Mouse (Mus musculus) forebrain, embryonic 12.5 days (tissue): ENCODE data around the gene Unc13a. TPM values are rescaled to one million over a fixed set of nuclear protein-coding genes. Genes with fewer than 3 reads are reported as not detected.

Source experiments
- ATAC-seq: fragments of 200-750 bp; cut with Nextera tagmentation; 2 replicates; pipeline ENCODE4 v1.8.0; 2017; ENCODE audit warnings: moderate TSS enrichment; ENCODE audit not compliant: low FRiP score
- H3K27ac ChIP-seq: fragments of 300-500 bp; sonication (generic); 2 replicates; pipeline ENCODE4 v1.5.1; 2016; ENCODE audit warnings: mild to moderate bottlenecking
- H3K27me3 ChIP-seq: fragments of 300-500 bp; sonication (generic); 2 replicates; pipeline ENCODE4 v1.6.1; 2016; ENCODE audit warnings: mild to moderate bottlenecking
- H3K36me3 ChIP-seq: fragments of 300-500 bp; sonication (generic); replicated peaks from 2 replicates; pipeline ENCODE4 v1.6.1; 2016; ENCODE audit warnings: mild to moderate bottlenecking
- H3K4me1 ChIP-seq: fragments of 300-500 bp; sonication (generic); 2 replicates; pipeline ENCODE4 v1.6.1; 2016
- H3K4me2 ChIP-seq: fragments of 300-500 bp; sonication (generic); 2 replicates; pipeline ENCODE4 v1.6.1; 2016; ENCODE audit warnings: mild to moderate bottlenecking, moderate library complexity
- H3K4me3 ChIP-seq: fragments of 300-500 bp; sonication (generic); replicated peaks from 2 replicates; pipeline ENCODE4 v1.5.1; 2016; ENCODE audit warnings: mild to moderate bottlenecking
- H3K9ac ChIP-seq: fragments of 300-500 bp; sonication (generic); 2 replicates; pipeline ENCODE4 v1.6.1; 2016; ENCODE audit warnings: mild to moderate bottlenecking
- H3K9me3 ChIP-seq: fragments of 300-500 bp; sonication (generic); 2 replicates; pipeline ENCODE4 v1.6.1; 2016
- WGBS: fragments of 180-500 bp; shearing (Covaris S2); methylation state at CpG from one replicate; pipeline ENCODE4 v1.1.7; 2016; 5-methylcytosine and 5-hydroxymethylcytosine counted together
- polyA plus RNA-seq: library from polyadenylated mRNA; unstranded; fragments of >200 nt; fragmentation: Nextera tagmentation; extraction: Ambion mirVana; gene quantifications from 2 replicates; pipeline ENCODE4 v1.2.1, GENCODE M21; 2016

Unc13a gene
- polyA plus RNA-seq, 1 experiment from 2014 or later, result 13.7 TPM

DNA sequence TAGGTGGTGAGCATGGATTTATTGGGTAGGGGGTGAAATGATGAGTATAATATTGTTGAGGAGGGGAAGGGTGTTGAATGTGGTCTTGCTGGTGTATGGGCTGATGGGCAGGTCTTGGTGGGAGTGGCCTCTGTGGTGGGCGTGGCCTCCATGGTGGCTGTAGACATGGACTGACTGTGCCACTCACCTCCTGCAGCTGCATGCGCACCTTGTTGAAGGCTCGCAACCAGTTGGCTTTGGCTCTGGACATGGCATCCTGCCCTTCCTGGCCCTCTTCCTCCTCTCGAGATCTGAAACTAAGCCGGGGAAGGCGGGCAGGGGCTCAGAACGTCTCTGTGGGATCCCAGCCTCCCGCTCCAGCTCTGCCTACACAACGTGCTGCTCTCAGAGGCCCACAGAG lies 13.7 kb downstream of the Unc13a start:
- Histone ChIP-seq H3K36me3 (peaks cover 6% of the 10 kb centered on the region; the same call in 1 of the 2 replicates), H3K4me1 (peaks cover 12% of the 10 kb centered on the region; the same call in 1 of the 2 replicates), H3K9me3 (no peaks in the 10 kb centered on the region), H3K27ac (no peak overlapping the region), H3K9ac (no peak overlapping the region), H3K4me2 (no peak overlapping the region), H3K27me3 (peaks cover 91% of the 10 kb centered on the region), H3K4me3 (no peak overlapping the region)
- WGBS, result 25% methylated on average over 9 of the region's 9 CpGs
- ATAC-seq, result no peak

DNA sequence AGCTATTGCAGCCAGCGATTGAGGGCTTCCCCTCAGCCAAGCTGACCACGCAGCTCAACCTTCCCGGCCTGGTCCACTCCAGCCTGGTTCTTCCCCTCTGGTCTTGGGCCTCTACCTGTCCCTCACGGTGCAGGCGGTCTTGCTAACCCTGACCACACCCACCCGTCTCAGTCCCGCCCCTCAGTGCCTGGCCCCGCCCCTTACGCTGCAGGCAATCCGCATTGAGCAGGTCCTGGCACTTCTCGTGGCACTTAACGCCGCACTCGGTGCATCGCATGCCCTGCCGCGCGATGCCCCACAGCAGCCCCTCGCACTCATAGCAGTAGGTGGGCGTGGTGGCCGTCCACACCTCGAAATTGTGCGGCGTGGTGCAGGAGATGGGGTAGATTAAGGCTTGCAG lies 17.0 kb downstream of the Unc13a start:
- H3K4me3 ChIP-seq, result peak overlapping the region; percentile 21

DNA sequence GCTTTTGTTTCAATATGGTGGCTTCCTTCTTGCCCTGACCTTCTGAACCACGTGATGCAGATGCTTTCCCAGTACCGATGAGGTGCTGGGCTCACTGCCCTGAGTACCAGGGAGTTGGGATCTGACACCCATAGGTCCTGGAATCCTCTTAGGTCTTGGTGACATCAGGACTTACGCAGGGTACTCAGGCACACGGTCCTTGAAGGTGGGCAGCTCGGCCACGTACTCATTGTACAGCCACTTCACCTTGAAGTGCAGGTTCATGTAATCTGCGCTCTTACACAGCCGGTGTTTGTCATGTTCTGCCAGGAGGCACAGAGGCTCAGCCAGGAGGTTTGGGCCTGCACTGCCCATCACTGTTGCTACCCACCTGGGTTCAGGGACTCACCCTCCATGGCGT lies 26.0 kb downstream of the Unc13a start:
- H3K4me2 ChIP-seq, result no peak overlapping the region
- WGBS, result 79% methylated on average over 9 of the region's 9 CpGs
- 0 out of 2 replicates have a peak, but pooled peaks cover 7% of the 10 kb centered on the region for H3K27me3 ChIP-seq
- H3K9me3 ChIP-seq, result no peaks in the 10 kb centered on the region
- H3K27ac ChIP-seq, result no peak overlapping the region
- H3K36me3 ChIP-seq, result peaks cover 14% of the 10 kb centered on the region; the same call in 1 of the 2 replicates
- no peaks in the 10 kb centered on the region for H3K4me1 ChIP-seq
- no peak for ATAC-seq
- H3K4me3 ChIP-seq, result no peak overlapping the region
- no peak overlapping the region for H3K9ac ChIP-seq

More for the DNA sequence above, 17.0 kb downstream of the Unc13a start:
- Histone ChIP-seq H3K4me2 (peak overlapping the region; percentile 46), H3K27ac (no peak overlapping the region), H3K9ac (peak overlapping the region; percentile 18), H3K36me3 (peaks cover 3% of the 10 kb centered on the region; the same call in 1 of the 2 replicates), H3K4me1 (peaks cover 8% of the 10 kb centered on the region; the same call in 1 of the 2 replicates), H3K9me3 (no peaks in the 10 kb centered on the region), H3K27me3 (peaks cover 76% of the 10 kb centered on the region)
- WGBS, result 1% methylated on average over 24 of the region's 24 CpGs
- ATAC-seq, result 0 out of 2 replicates have a peak, but pooled peaks have one; percentile 42

DNA sequence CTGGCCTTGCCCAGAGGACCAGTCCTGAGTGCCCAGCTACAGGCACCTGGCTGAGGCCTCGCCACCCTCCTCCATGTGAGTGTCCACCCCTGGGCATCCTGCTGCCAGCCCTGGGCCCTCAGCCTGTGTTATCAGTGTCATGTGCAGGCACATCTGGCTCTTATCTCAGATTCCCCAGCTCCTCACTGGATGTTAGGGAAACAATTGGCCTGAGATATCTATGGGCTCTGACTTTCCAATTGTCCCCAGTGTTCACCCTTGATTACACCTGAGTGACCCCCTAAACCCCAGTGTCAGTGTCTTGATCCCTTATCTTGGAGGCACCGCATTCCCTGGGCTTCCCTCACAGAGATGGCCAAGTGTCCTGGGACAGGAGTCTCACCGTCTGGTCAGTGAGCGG lies 32.2 kb downstream of the Unc13a start:
- Histone ChIP-seq H3K9me3 (no peaks in the 10 kb centered on the region), H3K27ac (no peak overlapping the region), H3K4me3 (no peak overlapping the region), H3K36me3 (peaks cover 5% of the 10 kb centered on the region; the same call in 1 of the 2 replicates), H3K27me3 (peaks cover 42% of the 10 kb centered on the region), H3K4me1 (peaks cover 2% of the 10 kb centered on the region; the same call in 1 of the 2 replicates), H3K4me2 (no peak overlapping the region), H3K9ac (no peak overlapping the region)
- 95% methylated on average over 4 of the region's 4 CpGs for WGBS
- ATAC-seq, result no peak

DNA sequence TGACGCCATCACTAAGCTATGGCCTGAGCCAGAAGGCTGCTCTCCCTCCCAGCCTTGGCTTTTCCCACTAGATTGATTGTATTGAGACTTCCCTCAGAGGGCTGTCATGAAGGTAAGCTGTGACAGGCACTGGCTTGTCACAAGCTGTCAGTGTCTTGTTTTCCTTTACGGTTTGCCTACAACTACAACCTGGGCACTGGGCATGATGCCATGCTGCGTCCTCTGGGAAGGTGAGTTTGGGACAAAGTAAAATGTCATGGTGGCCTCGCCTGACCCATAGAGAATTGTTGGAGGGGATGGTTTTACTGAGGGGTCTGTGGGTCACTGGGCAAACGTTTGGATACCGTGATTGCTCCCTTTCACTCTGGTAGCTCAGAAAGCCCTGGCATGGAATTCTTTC lies 33.2 kb downstream of the Unc13a start:
- H3K4me2 ChIP-seq, result no peak overlapping the region
- H3K36me3 ChIP-seq, result peaks cover 5% of the 10 kb centered on the region; the same call in 1 of the 2 replicates
- no peak overlapping the region for H3K27ac ChIP-seq
- no peak for ATAC-seq
- H3K9me3 ChIP-seq, result peaks cover 3% of the 10 kb centered on the region; the same call in 1 of the 2 replicates
- H3K27me3 ChIP-seq, result peaks cover 51% of the 10 kb centered on the region
- 69% methylated on average over 6 of the region's 6 CpGs for WGBS
- H3K9ac ChIP-seq, result no peak overlapping the region
- H3K4me1 ChIP-seq, result peaks cover 4% of the 10 kb centered on the region; the same call in 1 of the 2 replicates
- H3K4me3 ChIP-seq, result no peak overlapping the region

DNA sequence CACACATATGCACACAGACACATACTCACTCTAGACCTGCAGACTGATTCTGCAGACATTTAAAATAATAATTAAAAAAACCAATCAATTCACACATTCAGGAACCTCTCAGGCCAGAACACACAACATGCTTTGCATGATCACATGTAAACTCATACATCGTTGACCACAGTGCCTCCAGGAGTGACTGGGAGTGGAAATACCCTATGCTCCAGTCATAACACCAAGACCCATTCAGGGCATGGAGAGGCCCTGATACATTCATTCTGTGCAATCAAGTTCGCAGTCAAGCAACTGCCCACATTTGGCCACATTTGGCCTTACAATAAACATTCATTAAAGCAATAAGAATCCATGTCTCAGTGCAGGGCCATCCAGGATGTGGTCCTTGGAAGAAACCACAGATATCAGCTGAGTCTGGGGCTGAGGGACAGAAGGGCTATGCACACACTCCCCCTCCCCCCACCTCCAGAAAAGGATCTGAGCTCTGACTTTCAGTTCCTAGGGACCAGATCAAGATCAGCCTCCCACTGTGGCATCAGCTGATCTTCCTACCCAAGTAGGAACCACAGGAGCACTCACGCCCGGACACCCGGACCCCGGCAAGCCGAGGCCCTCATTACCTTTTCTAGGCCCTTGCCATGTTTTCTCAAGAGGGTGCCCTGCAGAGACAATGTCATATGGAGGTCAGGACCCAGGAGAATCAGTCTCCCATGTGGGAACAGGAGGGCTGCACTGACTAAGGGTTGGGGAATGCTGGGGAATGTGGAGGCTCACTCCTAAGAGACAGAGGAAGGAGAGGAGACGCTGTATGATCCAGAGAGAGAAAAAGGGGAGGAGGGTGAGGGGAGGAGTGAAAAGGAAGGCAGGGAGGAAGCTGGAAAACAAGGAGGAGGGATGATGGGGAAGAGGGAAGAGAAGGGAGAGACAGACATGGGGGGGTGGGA lies 34.1 kb downstream of the Unc13a start:
- peaks cover 4% of the 10 kb centered on the region; the same call in 1 of the 2 replicates for H3K4me1 ChIP-seq
- no peak for ATAC-seq
- no peak overlapping the region for H3K9ac ChIP-seq
- no peak overlapping the region for H3K4me2 ChIP-seq
- no peak overlapping the region for H3K27ac ChIP-seq
- peaks cover 56% of the 10 kb centered on the region for H3K27me3 ChIP-seq
- H3K36me3 ChIP-seq, result peaks cover 10% of the 10 kb centered on the region
- 68% methylated on average over 8 of the region's 8 CpGs for WGBS
- H3K4me3 ChIP-seq, result no peak overlapping the region
- H3K9me3 ChIP-seq, result peaks cover 12% of the 10 kb centered on the region

DNA sequence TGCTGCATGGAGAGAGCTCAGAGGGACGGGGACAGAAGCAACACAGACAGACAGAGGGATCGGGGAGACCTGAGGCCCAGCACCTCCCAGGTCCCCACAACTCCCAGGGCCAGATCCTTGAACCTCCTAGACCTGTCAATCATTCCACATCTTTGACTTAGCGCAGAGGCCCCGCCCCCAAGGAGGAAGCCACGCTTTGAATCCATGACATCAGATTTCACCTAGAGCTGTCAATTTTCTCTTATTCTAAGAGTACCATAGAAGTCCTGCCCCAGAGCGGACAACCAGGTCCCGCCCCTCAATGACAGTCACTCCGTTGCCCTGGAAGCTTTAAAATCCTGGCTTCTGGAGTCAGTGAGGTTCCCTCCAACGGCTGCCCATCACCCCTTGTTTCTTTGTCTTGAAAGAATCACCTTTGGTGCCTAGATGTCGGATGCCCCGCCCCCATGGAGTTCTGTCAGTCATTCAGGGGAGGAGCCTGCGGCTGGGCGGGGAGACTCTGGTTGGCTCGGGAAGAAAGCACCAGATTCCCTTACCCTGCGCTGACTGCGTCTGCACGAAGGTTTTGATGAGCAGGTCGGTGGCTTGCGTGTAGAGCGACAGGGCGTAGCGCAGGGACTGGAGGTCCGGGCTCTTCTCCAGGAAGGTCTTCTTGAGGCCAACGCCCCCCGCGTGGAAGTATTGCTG lies 37.4 kb downstream of the Unc13a start:
- Histone ChIP-seq H3K27me3 (peaks cover 75% of the 10 kb centered on the region), H3K27ac (0 out of 2 replicates have a peak overlapping the region, but pooled peaks have one; percentile 9), H3K4me2 (peak overlapping the region; percentile 41), H3K9me3 (peaks cover 12% of the 10 kb centered on the region), H3K4me3 (peak overlapping the region; percentile 13), H3K36me3 (peaks cover 5% of the 10 kb centered on the region), H3K9ac (no peak overlapping the region), H3K4me1 (peaks cover 13% of the 10 kb centered on the region)
- peak; percentile 45; the same call in 1 of the 2 replicates for ATAC-seq
- 2% methylated on average over 26 of the region's 26 CpGs for WGBS

DNA sequence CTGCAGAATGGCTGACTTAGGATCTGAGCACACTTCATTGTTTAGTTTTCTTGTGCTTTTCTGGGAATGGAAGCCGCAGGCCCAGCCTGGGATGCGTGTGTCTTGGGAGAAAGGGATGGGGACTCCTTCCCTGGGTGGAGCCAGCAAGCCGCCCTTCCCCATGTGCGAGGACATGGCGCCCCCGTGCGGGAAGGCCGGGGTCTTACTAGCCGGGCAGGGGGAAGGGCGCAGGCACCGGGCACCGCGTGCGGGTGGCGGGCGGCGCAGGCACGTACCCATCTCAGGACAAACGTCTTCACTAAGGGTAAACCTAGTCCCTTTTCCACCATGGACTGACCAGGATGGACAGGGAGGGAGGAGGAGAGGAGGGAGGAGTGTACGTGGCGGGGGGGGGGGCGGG lies 38.4 kb downstream of the Unc13a start:
- no peak for ATAC-seq
- Histone ChIP-seq H3K9ac (no peak overlapping the region), H3K36me3 (peaks cover 5% of the 10 kb centered on the region), H3K9me3 (peaks cover 12% of the 10 kb centered on the region), H3K27ac (no peak overlapping the region), H3K4me1 (peaks cover 19% of the 10 kb centered on the region), H3K27me3 (peaks cover 72% of the 10 kb centered on the region), H3K4me3 (no peak overlapping the region), H3K4me2 (no peak overlapping the region)
- 8% methylated on average over 19 of the region's 22 CpGs for WGBS

DNA sequence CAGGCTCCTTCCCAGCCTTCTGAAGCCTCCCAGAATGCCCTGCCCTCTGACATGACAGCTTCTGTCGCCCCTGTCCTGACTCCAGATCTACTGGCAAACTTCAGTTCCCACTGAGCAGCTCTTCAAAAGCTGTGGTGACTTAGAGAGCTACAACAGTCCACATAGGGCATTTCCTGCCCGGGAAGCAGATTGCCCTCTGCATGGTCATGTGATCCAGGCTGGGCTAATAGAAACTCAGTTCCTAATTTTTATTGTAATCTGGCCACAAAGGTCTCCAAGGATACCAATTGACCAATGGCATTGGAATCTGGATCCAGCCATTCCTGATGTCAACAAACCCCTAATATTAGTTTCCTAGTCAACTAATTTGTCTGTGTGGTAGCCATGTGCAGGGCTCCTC lies 39.7 kb downstream of the Unc13a start:
- Histone ChIP-seq H3K9ac (no peak overlapping the region), H3K9me3 (peaks cover 12% of the 10 kb centered on the region), H3K4me3 (no peak overlapping the region), H3K36me3 (peaks cover 5% of the 10 kb centered on the region), H3K4me2 (no peak overlapping the region), H3K27ac (no peak overlapping the region), H3K27me3 (peaks cover 70% of the 10 kb centered on the region), H3K4me1 (peaks cover 19% of the 10 kb centered on the region)
- whole genome bisulfite sequencing, result 73% methylated on average over 2 of the region's 2 CpGs
- no peak for ATAC-seq

DNA sequence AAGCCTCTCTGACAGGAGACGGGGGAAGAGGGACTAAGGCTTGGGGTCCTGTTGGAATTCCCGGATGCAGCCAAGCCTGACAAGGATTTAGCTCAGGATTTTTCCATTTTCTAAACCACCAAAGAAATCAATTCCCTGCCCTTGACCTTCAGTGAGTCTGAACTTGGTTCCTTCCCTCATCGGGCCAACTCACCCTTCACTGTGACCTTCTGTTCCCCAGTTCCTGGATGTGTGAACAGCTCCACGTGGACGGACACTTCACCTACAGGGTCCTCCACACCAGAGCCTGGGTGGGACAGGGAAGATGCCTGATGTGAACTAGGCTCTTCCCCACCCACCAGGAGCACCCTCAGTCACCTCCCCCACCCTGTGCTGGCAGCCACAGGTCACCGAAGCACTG lies 40.8 kb downstream of the Unc13a start:
- Histone ChIP-seq H3K9me3 (peaks cover 12% of the 10 kb centered on the region), H3K36me3 (peaks cover 11% of the 10 kb centered on the region), H3K4me1 (peaks cover 19% of the 10 kb centered on the region), H3K4me2 (no peak overlapping the region), H3K9ac (no peak overlapping the region), H3K27ac (no peak overlapping the region), H3K27me3 (peaks cover 64% of the 10 kb centered on the region), H3K4me3 (no peak overlapping the region)
- 89% methylated on average over 6 of the region's 6 CpGs for WGBS
- no peak for ATAC-seq

DNA sequence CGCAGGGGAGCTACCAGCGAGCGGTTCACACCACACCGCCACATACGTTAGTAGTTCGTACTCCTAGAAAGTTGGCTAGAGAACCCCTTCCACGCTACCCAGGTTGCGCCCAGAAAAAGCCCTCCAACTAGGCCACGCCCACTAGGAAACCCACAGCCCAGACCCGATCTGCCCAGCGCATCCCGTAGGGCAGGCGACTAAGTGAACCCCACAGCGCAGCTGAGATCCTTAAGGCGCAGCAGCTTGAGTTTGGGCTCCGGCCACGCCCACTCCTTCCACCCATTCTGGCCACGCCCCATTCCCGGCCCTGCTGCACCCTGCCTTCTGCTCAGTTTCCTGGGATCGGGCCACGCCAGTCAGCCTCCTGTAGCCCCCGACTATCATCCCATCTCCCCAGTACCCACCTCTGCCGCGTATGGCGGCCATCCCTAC lies 41.8 kb downstream of the Unc13a start:
- Histone ChIP-seq H3K4me3 (peak overlapping the region; percentile 43), H3K9ac (peak overlapping the region; percentile 52), H3K9me3 (peaks cover 12% of the 10 kb centered on the region), H3K4me2 (peak overlapping the region; percentile 93), H3K27ac (peak overlapping the region; percentile 68; the same call in 1 of the 2 replicates), H3K27me3 (peaks cover 56% of the 10 kb centered on the region), H3K4me1 (peaks cover 19% of the 10 kb centered on the region), H3K36me3 (peaks cover 17% of the 10 kb centered on the region)
- WGBS, result 1% methylated on average over 25 of the region's 25 CpGs
- peak; percentile 46 for ATAC-seq
